Mouse (Mus musculus) MEL (cell line): ENCODE measurements around the gene Ltb4r2. TPM values are rescaled to one million over a fixed set of nuclear protein-coding genes. Genes with fewer than 3 reads are reported as not detected.

Experiments
- DNase-seq: peaks from one replicate; pipeline ENCODE4 v3.0.0; 2011; ENCODE audit warnings: low read depth, low spot score
- H3K27ac ChIP-seq: 2 replicates; pipeline ENCODE4 v1.5.1; 2012; ENCODE audit warnings: low read depth, mild to moderate bottlenecking, control low read depth, low read length, moderate library complexity; ENCODE audit not compliant: control insufficient read depth
- H3K27me3 ChIP-seq, 2 experiments: fragments of 150-350 bp in 1 of 2; sonication (generic) in 1 of 2; 2 replicates each; pipeline ENCODE4 v1.6.1; 2012; ENCODE audit warnings: low read length in 2 of 2, mild to moderate bottlenecking in 2 of 2, improper control_type of control experiment in 1 of 2, moderate library complexity in 1 of 2; ENCODE audit not compliant: insufficient read depth in 2 of 2, control insufficient read depth in 1 of 2
- H3K36me3 ChIP-seq, 2 experiments: 2 replicates each; pipeline ENCODE4 v1.6.1; 2012 to 2014; ENCODE audit warnings: low read length in 2 of 2, improper control_type of control experiment in 1 of 2, inconsistent platforms in 1 of 2, mild to moderate bottlenecking in 1 of 2; ENCODE audit not compliant: insufficient read depth in 2 of 2, control insufficient read depth in 1 of 2
- H3K4me1 ChIP-seq, 2 experiments: fragments of 150-350 bp in 1 of 2; sonication (generic) in 1 of 2; 2 replicates each; pipeline ENCODE4 v1.6.1; 2012; ENCODE audit warnings: low read length in 2 of 2, improper control_type of control experiment in 1 of 2, mild to moderate bottlenecking in 1 of 2; ENCODE audit not compliant: insufficient read depth in 2 of 2, control insufficient read depth in 1 of 2
- H3K4me3 ChIP-seq, 2 experiments: fragments of 150-350 bp in 1 of 2; sonication (generic) in 1 of 2; 2 replicates each; pipeline ENCODE4 v1.5.1; 2012; ENCODE audit warnings: low read depth in 2 of 2, low read length in 2 of 2, mild to moderate bottlenecking in 2 of 2, moderate library complexity in 2 of 2, control low read depth in 1 of 2, improper control_type of control experiment in 1 of 2; ENCODE audit not compliant: control insufficient read depth in 1 of 2, insufficient read depth in 1 of 2
- H3K79me2 ChIP-seq: 2 replicates; pipeline ENCODE4 v1.6.1; 2012; ENCODE audit warnings: mild to moderate bottlenecking, low read length, moderate library complexity; ENCODE audit not compliant: control insufficient read depth, poor library complexity, insufficient read depth
- H3K9ac ChIP-seq: 2 replicates; pipeline ENCODE4 v1.6.1; 2012; ENCODE audit warnings: low read depth, mild to moderate bottlenecking, control low read depth, low read length, moderate library complexity; ENCODE audit not compliant: control insufficient read depth, poor library complexity, severe bottlenecking
- H3K9me3 ChIP-seq: fragments of 150-350 bp; sonication (generic); replicated peaks from 2 replicates; pipeline ENCODE4 v1.6.1; 2012; ENCODE audit warnings: mild to moderate bottlenecking, low read length, improper control_type of control experiment, moderate library complexity; ENCODE audit not compliant: insufficient read depth
- CHD1 ChIP-seq: IDR thresholded peaks from 2 replicates; pipeline ENCODE4 v1.6.1; 2012; ENCODE audit warnings: low read depth, mild to moderate bottlenecking, inconsistent platforms, low read length, improper control_type of control experiment
- CHD2 ChIP-seq: IDR thresholded peaks from 2 replicates; pipeline ENCODE4 v1.6.1; 2011; ENCODE audit warnings: low read length, improper control_type of control experiment
- CTCF ChIP-seq, 3 experiments: IDR thresholded peaks in 2 of 3; conservative IDR thresholded peaks in 1 of 3; 2 replicates each; pipeline ENCODE4 v1.5.1; 2011 to 2012; ENCODE audit warnings: low read length in 3 of 3, low read depth in 2 of 3, mild to moderate bottlenecking in 2 of 3, improper control_type of control experiment in 1 of 3, inconsistent platforms in 1 of 3, mixed read lengths in 1 of 3, moderate library complexity in 1 of 3; ENCODE audit not compliant: control insufficient read depth in 1 of 3, insufficient read depth in 1 of 3, poor library complexity in 1 of 3, severe bottlenecking in 1 of 3
- ELF1 ChIP-seq: IDR thresholded peaks from 2 replicates; pipeline ENCODE4 v1.6.1; 2014; ENCODE audit warnings: low read depth, mild to moderate bottlenecking, inconsistent platforms, low read length, improper control_type of control experiment, moderate library complexity
- EP300 ChIP-seq, 2 experiments: IDR thresholded peaks; 2 replicates each; pipeline ENCODE4 v1.6.1; 2011; ENCODE audit warnings: improper control_type of control experiment in 2 of 2, low read length in 2 of 2, low read depth in 1 of 2, mild to moderate bottlenecking in 1 of 2
- ETS1 ChIP-seq: IDR thresholded peaks from 2 replicates; pipeline ENCODE4 v1.6.1; 2012; ENCODE audit warnings: low read depth, mild to moderate bottlenecking, inconsistent platforms, low read length, improper control_type of control experiment, moderate library complexity
- GABPA ChIP-seq: IDR thresholded peaks from 2 replicates; pipeline ENCODE4 v1.6.1; 2012; ENCODE audit warnings: low read depth, mild to moderate bottlenecking, inconsistent platforms, low read length, improper control_type of control experiment, moderate library complexity
- JUND ChIP-seq: IDR thresholded peaks from 2 replicates; pipeline ENCODE4 v1.6.1; 2011; ENCODE audit warnings: low read depth, mild to moderate bottlenecking, improper control_type of control experiment, low read length
- MAFK ChIP-seq: IDR thresholded peaks from 2 replicates; pipeline ENCODE4 v1.6.1; 2011; ENCODE audit warnings: low read depth, mild to moderate bottlenecking, low read length, improper control_type of control experiment, borderline replicate concordance
- MAX ChIP-seq: IDR thresholded peaks from 2 replicates; pipeline ENCODE4 v1.6.1; 2011; ENCODE audit warnings: low read length, improper control_type of control experiment
- MEF2A ChIP-seq: IDR thresholded peaks from 2 replicates; pipeline ENCODE4 v1.6.1; 2014; ENCODE audit warnings: low read depth, mild to moderate bottlenecking, inconsistent platforms, low read length, improper control_type of control experiment; ENCODE audit not compliant: poor library complexity, insufficient replicate concordance, severe bottlenecking; ENCODE audit errors: extremely low read depth
- MXI1 ChIP-seq: IDR thresholded peaks from 2 replicates; pipeline ENCODE4 v1.6.1; 2011; ENCODE audit warnings: mild to moderate bottlenecking, low read depth, low read length, improper control_type of control experiment
- MYB ChIP-seq: IDR thresholded peaks from 2 replicates; pipeline ENCODE4 v1.6.1; 2011; ENCODE audit warnings: mild to moderate bottlenecking, low read depth, low read length, improper control_type of control experiment
- MYC ChIP-seq: IDR thresholded peaks from 2 replicates; pipeline ENCODE4 v1.6.1; 2011; ENCODE audit warnings: low read depth, mild to moderate bottlenecking, low read length, improper control_type of control experiment, moderate library complexity
- NELFE ChIP-seq: IDR thresholded peaks from 2 replicates; pipeline ENCODE4 v1.6.1; 2011; ENCODE audit warnings: low read depth, low read length, improper control_type of control experiment
- POLR2AphosphoS2 ChIP-seq: IDR thresholded peaks from 2 replicates; pipeline ENCODE4 v1.6.1; 2011; ENCODE audit warnings: low read length, improper control_type of control experiment
- POLR2AphosphoS5 ChIP-seq: IDR thresholded peaks from 2 replicates; pipeline ENCODE4 v1.6.1; 2012; ENCODE audit warnings: low read depth, borderline replicate concordance, mild to moderate bottlenecking, inconsistent platforms, low read length, moderate library complexity, mixed read lengths
- RAD21 ChIP-seq: IDR thresholded peaks from 2 replicates; pipeline ENCODE4 v1.6.1; 2011; ENCODE audit warnings: mild to moderate bottlenecking, low read depth, low read length, improper control_type of control experiment
- RCOR1 ChIP-seq: IDR thresholded peaks from 2 replicates; pipeline ENCODE4 v1.6.1; 2012; ENCODE audit warnings: low read depth, mild to moderate bottlenecking, inconsistent platforms, low read length, improper control_type of control experiment
- SIN3A ChIP-seq: IDR thresholded peaks from 2 replicates; pipeline ENCODE4 v1.6.1; 2012; ENCODE audit warnings: low read length, improper control_type of control experiment, inconsistent platforms
- SMC3 ChIP-seq: IDR thresholded peaks from 2 replicates; pipeline ENCODE4 v1.6.1; 2011; ENCODE audit warnings: low read depth, low read length, improper control_type of control experiment
- TAL1 ChIP-seq: IDR thresholded peaks from 2 replicates; pipeline ENCODE4 v1.6.1; 2012; ENCODE audit warnings: mild to moderate bottlenecking, inconsistent platforms, low read length, moderate library complexity, mixed read lengths
- TBP ChIP-seq: IDR thresholded peaks from 2 replicates; pipeline ENCODE4 v1.8.0; 2011; ENCODE audit warnings: low read depth, low read length, improper control_type of control experiment
- TCF12 ChIP-seq: IDR thresholded peaks from 2 replicates; pipeline ENCODE4 v1.6.1; 2014; ENCODE audit warnings: low read depth, mild to moderate bottlenecking, inconsistent platforms, low read length, improper control_type of control experiment, moderate library complexity
- UBTF ChIP-seq: IDR thresholded peaks from 2 replicates; pipeline ENCODE4 v1.6.1; 2012; ENCODE audit warnings: low read depth, mild to moderate bottlenecking, inconsistent platforms, low read length, improper control_type of control experiment, moderate library complexity, borderline replicate concordance; ENCODE audit not compliant: insufficient read depth
- USF2 ChIP-seq, 2 experiments: IDR thresholded peaks; 2 replicates each; pipeline ENCODE4 v1.6.1; 2011 to 2012; ENCODE audit warnings: improper control_type of control experiment in 2 of 2, low read length in 2 of 2, borderline replicate concordance in 1 of 2, inconsistent platforms in 1 of 2, low read depth in 1 of 2, mild to moderate bottlenecking in 1 of 2; ENCODE audit not compliant: insufficient read depth in 1 of 2
- ZC3H11A ChIP-seq: IDR thresholded peaks from 2 replicates; pipeline ENCODE4 v1.6.1; 2012; ENCODE audit warnings: low read depth, mild to moderate bottlenecking, inconsistent platforms, low read length, improper control_type of control experiment
- ZKSCAN1 ChIP-seq: IDR thresholded peaks from 2 replicates; pipeline ENCODE4 v1.6.1; 2012; ENCODE audit warnings: low read depth, mild to moderate bottlenecking, inconsistent platforms, low read length, improper control_type of control experiment, moderate library complexity
- ZMIZ1 ChIP-seq: IDR thresholded peaks from 2 replicates; pipeline ENCODE4 v1.6.1; 2012; ENCODE audit warnings: low read depth, mild to moderate bottlenecking, inconsistent platforms, low read length, improper control_type of control experiment, moderate library complexity
- polyA plus RNA-seq, 2 experiments: library from polyadenylated mRNA; stranded (reverse) in 1 of 2; unstranded in 1 of 2; fragments of >175 nt in 1 of 2; fragments of >200 nt in 1 of 2; gene quantifications; 2 replicates each; pipeline versions ENCODE4 v1.2.1 to v1.2.4; 2012; ENCODE audit warnings: low replicate concordance in 2 of 2, low read depth in 1 of 2; ENCODE audit not compliant: insufficient read length in 2 of 2, insufficient read depth in 1 of 2, missing spikeins in 1 of 2
- total RNA-seq: library from RNA; depleted of rRNA; stranded (reverse); fragments of 300-350 nt; gene quantifications from 2 replicates; pipeline ENCODE4 v1.2.3, GENCODE M21; 2012

The Ltb4r2 gene
- total and polyA plus RNA-seq, 3 experiments, result 0.19 to 0.52 TPM; not detected in 1

DNA sequence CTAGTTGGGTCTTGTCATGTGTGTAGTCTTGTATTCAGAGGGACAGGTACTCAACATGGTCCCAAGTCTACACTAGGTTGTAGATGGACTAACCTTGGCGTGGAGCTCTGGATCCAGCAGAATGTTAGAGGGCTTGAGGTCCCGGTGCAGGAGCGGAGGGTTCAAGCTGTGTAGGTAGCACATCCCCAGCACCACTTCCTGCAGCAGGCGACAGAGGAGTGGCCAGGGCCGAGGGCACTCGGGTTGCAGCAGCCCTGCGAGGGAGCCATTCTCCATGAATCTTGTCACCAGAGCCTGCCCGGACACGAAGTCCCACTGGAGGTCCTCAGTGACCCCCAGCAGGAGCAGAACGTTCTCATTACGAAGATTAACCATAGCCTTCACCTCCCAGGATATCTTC, 26.5 kb downstream of the Ltb4r2 start:
- Histone ChIP-seq H3K27me3 (no peaks in the 10 kb centered on the region), H3K9ac (peak overlapping the region; percentile 71), H3K9me3 (no peaks in the 10 kb centered on the region), H3K4me1 (peaks cover 2 to 11% of the 10 kb centered on the region in 2 experiments), H3K36me3 (peaks cover 0 to 4% of the 10 kb centered on the region in 2 experiments; a peak in 1 of 4 replicates)
- no peak for DNase-seq
- TF ChIP-seq USF2 (IDR thresholded peaks at IDR 0.05; ENCODE audit: borderline replicate concordance in 1 of 2, insufficient read depth in 1 of 2, low read depth in 1 of 2, low read length in 2 of 2), result no peak
- TF ChIP-seq TBP, result no peak
- no peak for TF ChIP-seq POLR2AphosphoS5
- TF ChIP-seq MYB, result no peak
- no peak for TF ChIP-seq ELF1
- no peak for TF ChIP-seq MAX
- TF ChIP-seq RAD21, result no peak
- TF ChIP-seq CHD2, result no peak
- TF ChIP-seq, all 39 proteins: peak for 0
- Histone ChIP-seq H3K79me2 (no peaks in the 10 kb centered on the region; the same call in 1 of the 2 replicates), H3K27ac (no peak overlapping the region), H3K4me3 (peak overlapping the region; percentile 70 to 91)

DNA sequence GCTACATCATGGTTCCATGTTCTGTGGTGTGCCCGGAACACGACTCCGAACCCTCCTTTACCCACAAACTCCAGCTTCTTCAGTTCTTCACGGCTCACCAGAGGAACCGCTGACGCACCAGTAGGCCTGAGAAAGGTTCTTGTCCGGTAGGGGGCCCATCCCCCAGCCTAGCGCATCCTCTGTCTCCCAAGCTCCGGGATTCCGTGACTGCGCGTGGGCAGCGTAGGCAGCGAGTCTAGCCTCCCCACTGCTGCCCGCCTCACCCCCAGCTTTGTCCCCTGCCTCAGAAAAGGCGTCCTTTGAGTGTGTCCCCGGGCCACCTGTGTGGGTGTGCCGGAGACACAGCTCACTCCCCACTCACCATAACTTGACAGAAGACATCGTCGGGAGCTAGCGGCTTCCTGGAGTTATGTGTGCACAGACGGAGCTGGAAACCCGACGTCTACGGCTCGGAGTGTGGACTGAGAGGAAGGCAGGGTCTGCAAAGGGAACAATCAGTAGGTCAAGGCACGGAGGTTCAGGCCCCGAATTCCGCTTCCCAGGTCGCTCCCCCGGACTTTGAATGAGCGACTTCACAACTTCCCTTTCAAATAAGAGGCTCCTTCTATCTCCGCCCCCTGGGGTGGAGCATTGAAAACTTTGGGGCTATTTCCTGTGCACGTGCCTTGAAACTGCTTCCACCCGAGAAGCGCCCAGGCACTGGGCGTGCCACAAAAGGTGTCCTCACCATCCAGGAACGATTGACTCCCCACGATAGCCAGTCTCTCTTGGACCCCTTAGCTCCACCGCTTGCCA, 27.2 kb downstream of the Ltb4r2 start, which contains the start of gene Ripk3:
Ripk3 (minus strand) TSS at position 610 of the 795 bp plus-strand sequence.
- H3K27ac ChIP-seq, result peak within 1 kb of the TSS; percentile 27; the same call in 1 of the 2 replicates
- peak within 1 kb of the TSS; percentile 71 for H3K9ac ChIP-seq
- H3K9me3 ChIP-seq, result no peaks in the 10 kb centered on the region
- peak; percentile 92 for DNase-seq
- no peaks in the 10 kb centered on the region; the same call in 1 of the 2 replicates for H3K79me2 ChIP-seq
- H3K36me3 ChIP-seq, result peaks cover 0 to 4% of the 10 kb centered on the region in 2 experiments; a peak in 1 of 4 replicates
- H3K27me3 ChIP-seq, result no peaks in the 10 kb centered on the region
- H3K4me3 ChIP-seq, result peak within 1 kb of the TSS; percentile 70 to 91
- peaks cover 2 to 11% of the 10 kb centered on the region in 2 experiments for H3K4me1 ChIP-seq
- TF ChIP-seq SMC3 (no peak), ZMIZ1 (peak; percentile 86), ZKSCAN1 (no peak), RAD21 (no peak), MEF2A (0 out of 2 replicates have a peak, but pooled peaks have one; percentile 12), CTCF (IDR thresholded peaks at IDR 0.05 in 2 of 3, conservative IDR thresholded peaks at IDR 0.05 in 1 of 3; ENCODE audit: control insufficient read depth in 1 of 3, insufficient read depth in 1 of 3, low read depth in 2 of 3, low read length in 3 of 3, poor library complexity in 1 of 3, severe bottlenecking in 1 of 3) (no peak; a peak in 1 of 6 replicates), MYC (peak; percentile 94), USF2 (IDR thresholded peaks at IDR 0.05; ENCODE audit: borderline replicate concordance in 1 of 2, insufficient read depth in 1 of 2, low read depth in 1 of 2, low read length in 2 of 2) (no peak), CHD1 (no peak), UBTF (no peak), MAX (peak; percentile 94), POLR2AphosphoS2 (peak; percentile 86), MXI1 (peak; percentile 96), POLR2AphosphoS5 (peak; percentile 63; the same call in 1 of the 2 replicates), SIN3A (peak; percentile 90), ETS1 (peak; percentile 51; the same call in 1 of the 2 replicates), EP300 (IDR thresholded peaks at IDR 0.05; ENCODE audit: low read depth in 1 of 2, low read length in 2 of 2) (0 out of 4 replicates have a peak, but pooled peaks of 1 of the 2 experiments have one; percentile 25), RCOR1 (peak; percentile 25; the same call in 1 of the 2 replicates), ZC3H11A (no peak), TAL1 (no peak), JUND (no peak), MAFK (no peak), NELFE (peak; percentile 90), TCF12 (peak; percentile 65), GABPA (no peak)
